Mouse (Mus musculus) heart, embryonic 11.5 days (tissue): ENCODE measurements around the gene Ccr4. TPM values are rescaled to one million over a fixed set of nuclear protein-coding genes. Genes with fewer than 3 reads are reported as not detected.
"Not testable (repeated sequence)": the region's sequence is repeated elsewhere in the genome, so short reads cannot be mapped to it uniquely, and the experiment has no call there.

Source experiments
- ATAC-seq: fragments of 200-750 bp; cut with Nextera tagmentation; replicated peaks from 2 replicates; pipeline ENCODE4 v1.8.0; 2017; ENCODE audit warnings: moderate library complexity; ENCODE audit not compliant: insufficient number of reproducible peaks, low FRiP score, low TSS enrichment
- H3K27ac ChIP-seq: fragments of 300-500 bp; sonication (generic); 2 replicates; pipeline ENCODE4 v1.5.1; 2014; ENCODE audit warnings: mild to moderate bottlenecking, low read depth, low read length
- H3K27me3 ChIP-seq: fragments of 300-500 bp; sonication (generic); 2 replicates; pipeline ENCODE4 v1.6.1; 2014; ENCODE audit warnings: mild to moderate bottlenecking, low read length, mixed read lengths; ENCODE audit not compliant: control insufficient read depth, insufficient read depth
- H3K36me3 ChIP-seq: fragments of 300-500 bp; sonication (generic); 2 replicates; pipeline ENCODE4 v1.6.1; 2014; ENCODE audit warnings: mild to moderate bottlenecking, low read length, moderate library complexity, mixed read lengths; ENCODE audit not compliant: control insufficient read depth, insufficient read depth
- H3K4me1 ChIP-seq: fragments of 300-500 bp; sonication (generic); 2 replicates; pipeline ENCODE4 v1.6.1; 2014; ENCODE audit warnings: low read length; ENCODE audit not compliant: control insufficient read depth, insufficient read depth
- H3K4me2 ChIP-seq: fragments of 300-500 bp; sonication (generic); 2 replicates; pipeline ENCODE4 v1.6.1; 2014; ENCODE audit warnings: mild to moderate bottlenecking, moderate library complexity
- H3K4me3 ChIP-seq: fragments of 300-500 bp; sonication (generic); 2 replicates; pipeline ENCODE4 v1.5.1; 2014; ENCODE audit warnings: low read depth, low read length
- H3K9ac ChIP-seq: fragments of 300-500 bp; sonication (generic); 2 replicates; pipeline ENCODE4 v1.6.1; 2014; ENCODE audit warnings: mild to moderate bottlenecking, low read depth, low read length, moderate library complexity
- H3K9me3 ChIP-seq: fragments of 300-500 bp; sonication (generic); replicated peaks from 2 replicates; pipeline ENCODE4 v1.6.1; 2016; ENCODE audit warnings: low read length; ENCODE audit not compliant: control insufficient read depth
- WGBS: fragments of 180-500 bp; shearing (Covaris S2); extraction: QIAGEN DNeasy Blood & Tissue Kit; methylation state at CpG from one replicate; pipeline ENCODE4 v1.1.7; 2014; ENCODE audit not compliant: insufficient replicate concordance; 5-methylcytosine and 5-hydroxymethylcytosine counted together
- polyA plus RNA-seq: library from polyadenylated mRNA; unstranded; fragments of >200 nt; fragmentation: Nextera tagmentation; extraction: Ambion mirVana; gene quantifications from 2 replicates; pipeline ENCODE4 v1.2.1, GENCODE M21; 2014

The Ccr4 gene
- polyA plus RNA-seq, 1 experiment from 2014 or later: not detected

DNA sequence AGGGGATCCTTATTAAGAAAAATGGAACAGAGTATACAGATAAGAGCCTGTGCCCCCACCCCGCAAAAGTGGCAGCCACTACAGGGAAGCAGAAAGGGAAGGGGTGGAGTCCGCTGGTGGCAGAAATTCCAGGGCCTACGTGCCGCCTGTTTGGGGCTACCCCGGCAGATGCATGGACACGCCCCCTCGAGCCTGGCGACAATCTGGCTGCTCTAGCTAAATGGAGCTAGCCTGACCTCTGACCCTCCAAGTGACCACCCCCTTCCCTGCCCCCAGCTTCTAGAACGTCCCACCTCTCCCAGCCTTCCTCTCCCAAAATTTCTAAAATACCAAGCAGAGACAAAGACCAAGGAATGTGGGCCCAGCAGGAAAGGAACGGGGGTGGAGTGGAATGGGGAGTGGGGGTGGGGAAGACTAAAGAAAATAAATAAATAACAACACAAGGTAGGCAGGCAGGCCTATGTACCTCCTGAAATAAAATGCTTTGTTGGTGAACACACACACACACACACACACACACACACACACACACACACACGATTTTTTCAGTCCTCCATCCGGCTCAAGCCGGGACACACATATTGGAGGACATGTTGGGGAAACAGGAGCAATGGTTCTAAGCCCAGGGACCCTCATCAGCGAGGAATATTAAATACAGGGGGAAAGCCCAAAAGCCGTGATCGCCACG, 23.4 kb upstream of the Ccr4 start:
- Histone ChIP-seq H3K4me1 (peaks cover 32% of the 10 kb centered on the region), H3K4me3 (no peak overlapping the region), H3K36me3 (no peaks in the 10 kb centered on the region), H3K4me2 (peak overlapping the region; percentile 51), H3K27ac (no peak overlapping the region; the same call in 1 of the 2 replicates), H3K9ac (no peak overlapping the region), H3K9me3 (no peaks in the 10 kb centered on the region), H3K27me3 (no peaks in the 10 kb centered on the region)
- WGBS: 12% methylated on average over 17 of the region's 17 CpGs
- ATAC-seq: no peak; the same call in 1 of the 2 replicates

DNA sequence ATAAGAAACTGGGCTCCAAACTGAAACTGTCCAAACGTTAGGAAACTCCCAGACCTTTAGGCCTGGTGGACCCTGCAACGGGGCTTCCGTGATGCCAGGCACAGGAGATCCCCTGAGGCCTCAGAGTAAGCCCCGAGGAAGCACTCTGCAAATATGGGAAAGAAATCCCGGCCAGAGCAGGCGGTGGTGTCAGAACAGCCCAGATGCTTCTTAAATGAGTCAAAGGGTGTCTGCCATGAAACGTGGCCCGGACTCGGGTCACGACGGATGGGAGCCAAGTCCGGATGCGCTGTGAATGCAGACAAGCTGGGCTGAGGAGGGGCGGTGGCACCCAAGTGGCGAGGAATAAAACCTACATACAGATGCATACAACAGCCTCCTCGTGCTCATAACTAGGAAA, 22.4 kb upstream of the Ccr4 start:
- Histone ChIP-seq H3K9ac (peak overlapping the region; percentile 48; the same call in 1 of the 2 replicates), H3K4me2 (peak overlapping the region; percentile 56), H3K36me3 (no peaks in the 10 kb centered on the region), H3K4me1 (peaks cover 30% of the 10 kb centered on the region), H3K27ac (peak overlapping the region; percentile 75), H3K4me3 (peak overlapping the region; percentile 15), H3K9me3 (no peaks in the 10 kb centered on the region), H3K27me3 (no peaks in the 10 kb centered on the region)
- ATAC-seq: no peak
- 2% methylated on average over 16 of the region's 16 CpGs for WGBS

DNA sequence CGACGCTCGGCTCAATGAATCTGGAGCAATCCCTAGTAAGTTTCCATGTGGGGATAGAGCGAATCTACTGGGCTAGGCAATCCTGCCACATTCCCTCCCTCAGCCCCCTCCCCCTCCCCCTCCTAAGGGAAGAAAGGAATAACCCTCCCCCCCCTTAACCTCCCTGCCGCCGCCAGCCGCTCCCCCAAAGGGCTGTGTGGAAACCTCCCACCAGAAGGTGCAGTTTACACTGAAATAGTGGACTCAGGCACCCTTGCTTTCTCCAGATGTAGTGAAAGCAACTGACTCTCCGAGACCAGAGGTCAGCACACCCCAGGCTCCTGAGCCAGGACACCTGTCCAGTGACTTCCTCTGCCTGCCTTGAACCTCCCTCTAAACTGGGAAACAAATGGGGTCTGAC, 21.9 kb upstream of the Ccr4 start:
- Histone ChIP-seq H3K27me3 (no peaks in the 10 kb centered on the region), H3K36me3 (no peaks in the 10 kb centered on the region), H3K4me1 (peaks cover 30% of the 10 kb centered on the region), H3K27ac (peak overlapping the region; percentile 75), H3K4me2 (peak overlapping the region; percentile 56), H3K9me3 (no peaks in the 10 kb centered on the region), H3K4me3 (peak overlapping the region; percentile 15), H3K9ac (peak overlapping the region; percentile 48; the same call in 1 of the 2 replicates)
- ATAC-seq: 0 out of 2 replicates have a peak, but pooled peaks have one; percentile 8
- 14% methylated on average over 5 of the region's 8 CpGs for WGBS

DNA sequence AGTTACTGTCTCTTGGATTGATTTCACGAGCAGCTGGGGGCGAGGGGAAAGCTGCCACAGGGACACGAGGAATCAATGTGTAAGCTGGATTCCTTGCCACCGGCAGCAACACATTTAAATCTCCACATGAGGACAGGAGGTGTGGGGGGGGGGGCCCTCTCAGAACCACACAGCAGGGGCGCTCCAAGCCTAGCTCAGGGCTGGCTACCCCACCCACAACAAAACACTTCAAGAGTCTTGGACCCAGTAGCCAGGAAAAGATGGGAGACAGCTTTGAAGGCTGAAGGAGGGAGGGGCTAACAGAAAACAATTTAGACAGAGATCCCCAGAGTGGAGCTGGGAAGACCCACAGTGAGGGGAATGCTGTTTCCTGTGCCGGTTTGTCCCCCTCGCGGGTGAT, 21.2 kb upstream of the Ccr4 start:
- WGBS: 17% methylated on average over 7 of the region's 8 CpGs
- H3K27ac ChIP-seq: peak overlapping the region; percentile 75
- ATAC-seq: no peak

DNA sequence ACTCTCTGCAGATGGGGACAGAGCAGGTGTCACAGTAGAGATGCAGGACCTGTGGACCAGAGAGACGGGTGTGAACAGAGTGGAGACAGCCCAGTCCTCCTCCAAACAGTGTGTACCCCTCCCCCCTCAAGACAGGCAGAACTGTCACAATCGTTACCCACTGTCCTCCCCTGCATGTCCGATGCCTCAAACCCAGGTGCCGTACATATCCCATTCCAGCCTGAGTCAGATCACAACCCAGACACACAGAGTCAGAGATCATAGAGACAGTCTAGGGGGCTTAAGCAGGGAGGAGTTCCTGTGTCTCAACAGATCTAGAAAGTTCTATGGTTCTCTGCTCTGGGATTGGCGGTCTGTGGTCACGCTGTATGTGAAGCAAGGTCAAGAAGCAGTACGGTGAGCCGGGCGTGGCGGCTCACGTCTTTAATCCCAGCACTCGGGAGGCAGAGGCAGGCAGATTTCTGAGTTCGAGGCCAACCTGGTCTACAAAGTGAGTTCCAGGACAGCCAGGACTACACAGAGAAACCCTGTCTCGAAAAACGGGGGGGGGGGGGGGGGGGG, 20.4 kb upstream of the Ccr4 start:
- Histone ChIP-seq H3K27me3 (no peaks in the 10 kb centered on the region), H3K4me2 (no peak overlapping the region), H3K36me3 (no peaks in the 10 kb centered on the region), H3K9ac (no peak overlapping the region), H3K27ac (no peak overlapping the region), H3K9me3 (no peaks in the 10 kb centered on the region), H3K4me3 (no peak overlapping the region), H3K4me1 (peaks cover 24% of the 10 kb centered on the region)
- ATAC-seq: no peak
- 88% methylated on average over 12 of the region's 15 CpGs for WGBS

More for the DNA sequence above, 21.2 kb upstream of the Ccr4 start:
- Histone ChIP-seq H3K36me3 (no peaks in the 10 kb centered on the region), H3K9ac (peak overlapping the region; percentile 34), H3K4me3 (no peak overlapping the region), H3K9me3 (no peaks in the 10 kb centered on the region), H3K4me1 (peaks cover 30% of the 10 kb centered on the region), H3K27me3 (no peaks in the 10 kb centered on the region), H3K4me2 (peak overlapping the region; percentile 56)

DNA sequence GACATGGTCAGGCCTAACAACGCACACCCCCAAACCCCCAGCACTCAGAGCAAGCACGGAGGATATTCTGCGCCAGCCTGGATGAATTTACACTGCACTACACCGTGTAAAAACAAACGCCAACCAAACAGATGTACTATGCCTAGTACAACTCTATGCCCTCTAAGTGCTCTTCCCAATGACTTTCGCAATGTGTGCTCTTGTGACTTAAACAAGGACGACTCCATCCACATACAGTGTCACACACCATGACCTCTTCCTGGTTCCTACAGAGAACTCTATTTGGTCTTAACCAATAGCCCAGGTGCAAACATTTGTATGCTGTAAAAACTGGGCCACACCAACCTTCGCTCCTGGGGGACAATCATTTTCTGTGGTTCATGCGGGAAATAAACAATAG, 17.8 kb upstream of the Ccr4 start:
- Histone ChIP-seq H3K9ac (no peak overlapping the region), H3K27ac (no peak overlapping the region), H3K36me3 (no peaks in the 10 kb centered on the region), H3K4me2 (no peak overlapping the region), H3K4me1 (peaks cover 18% of the 10 kb centered on the region), H3K27me3 (no peaks in the 10 kb centered on the region), H3K4me3 (no peak overlapping the region), H3K9me3 (no peaks in the 10 kb centered on the region)
- 88% methylated on average over 9 of the region's 9 CpGs for WGBS
- ATAC-seq: no peak

DNA sequence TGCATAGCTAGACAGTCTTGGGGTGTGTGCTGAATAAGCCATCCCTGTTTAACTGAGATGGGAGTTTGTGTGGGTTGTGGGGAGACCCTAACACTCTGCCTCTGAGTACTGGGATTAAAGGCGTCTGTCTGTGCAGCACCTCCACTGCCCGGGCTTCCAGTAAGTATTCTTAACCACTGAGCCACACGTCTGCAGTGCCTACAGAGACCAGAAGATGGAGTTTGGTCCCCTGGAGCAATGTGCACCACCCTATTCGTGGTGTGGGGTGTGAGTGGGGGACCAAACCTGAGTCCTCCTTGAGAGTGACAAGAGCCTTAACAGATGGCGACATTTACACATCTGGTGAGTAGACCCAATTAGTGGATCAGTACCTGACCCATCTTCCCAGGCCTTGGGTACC, 17.3 kb upstream of the Ccr4 start:
- H3K4me2 ChIP-seq: no peak overlapping the region
- H3K27ac ChIP-seq: no peak overlapping the region
- H3K27me3 ChIP-seq: no peaks in the 10 kb centered on the region
- no peak overlapping the region for H3K4me3 ChIP-seq
- H3K4me1 ChIP-seq: peaks cover 17% of the 10 kb centered on the region
- no peaks in the 10 kb centered on the region for H3K9me3 ChIP-seq
- no peak overlapping the region for H3K9ac ChIP-seq
- ATAC-seq: no peak
- WGBS: 53% methylated on average over 5 of the region's 5 CpGs
- H3K36me3 ChIP-seq: no peaks in the 10 kb centered on the region

DNA sequence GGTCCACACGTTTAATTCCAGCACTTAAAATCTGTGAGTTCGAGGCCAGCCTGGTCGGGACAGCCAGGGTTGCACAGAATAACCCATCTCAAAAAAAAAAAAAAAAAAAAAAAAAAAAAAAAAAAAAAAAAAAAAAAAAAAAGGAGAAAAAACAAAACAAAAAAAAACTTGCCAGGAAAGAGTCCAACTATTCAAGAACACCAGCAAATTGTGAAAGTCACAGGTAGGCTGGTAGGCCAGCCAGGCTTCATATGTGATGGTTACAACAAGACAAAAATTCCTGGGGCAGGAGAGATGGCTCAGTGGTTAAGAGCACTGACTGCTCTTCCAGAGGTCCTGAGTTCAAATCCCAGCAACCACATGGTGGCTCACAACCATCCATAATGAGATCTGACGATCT, 15.8 kb upstream of the Ccr4 start:
- H3K27me3 ChIP-seq, H3K9me3 ChIP-seq, ATAC-seq, H3K27ac ChIP-seq, H3K4me2 ChIP-seq, H3K9ac ChIP-seq, H3K4me3 ChIP-seq, H3K4me1 ChIP-seq, H3K36me3 ChIP-seq: not testable (repeated sequence)
- WGBS: 61% methylated on average over 4 of the region's 4 CpGs
